Mouse (Mus musculus): ENCODE measurements around the gene S100a7a.

S100a7a gene

GRCm38 (mm10) chr3:90653717-90654116 lies at the start of gene S100a7a:
Gene S100a7a, plus strand, starts transcription at chr3:90654017.
- no peak for DNase-seq (ENCODE audit: low spot score in 2 of 2)

- DNase-seq (ENCODE audit: low spot score in 2 of 2) = peak in 1 of 2 experiments; percentile 39
Observed at GRCm38 (mm10) chr3:90604416-90604815, 49.4 kb upstream of the S100a7a start.

GRCm38 (mm10) chr3:90605049-90605448 lies 48.8 kb upstream of the S100a7a start:
- DNase-seq (ENCODE audit: low spot score in 2 of 2) = no peak

GRCm38 (mm10) chr3:90605736-90606135 lies 48.1 kb upstream of the S100a7a start:
- DNase-seq (ENCODE audit: low spot score in 2 of 2) = no peak

GRCm38 (mm10) chr3:90606185-90606584 lies 47.6 kb upstream of the S100a7a start:
- no peak for DNase-seq (ENCODE audit: low spot score in 2 of 2)

GRCm38 (mm10) chr3:90607361-90607760 lies 46.5 kb upstream of the S100a7a start:
- no peak for DNase-seq (ENCODE audit: low spot score in 2 of 2)

- no peak for DNase-seq (ENCODE audit: low spot score in 2 of 2)
Observed at GRCm38 (mm10) chr3:90608223-90608622, 45.6 kb upstream of the S100a7a start, which contains the start of gene S100a5. Gene S100a5, plus strand, starts transcription at chr3:90608523.

- DNase-seq (ENCODE audit: low spot score in 2 of 2) = no peak
Observed at GRCm38 (mm10) chr3:90609102-90609501, 44.7 kb upstream of the S100a7a start.

- DNase-seq (ENCODE audit: low spot score in 2 of 2) = no peak
Observed at GRCm38 (mm10) chr3:90611494-90611893, 42.3 kb upstream of the S100a7a start.

- DNase-seq (ENCODE audit: low spot score in 2 of 2) = no peak
Observed at GRCm38 (mm10) chr3:90612061-90612460, 41.8 kb upstream of the S100a7a start.

- peak in 1 of 2 experiments; percentile 80 for DNase-seq (ENCODE audit: low spot score in 2 of 2)
Observed at GRCm38 (mm10) chr3:90612728-90613291, 41.0 kb upstream of the S100a7a start, which contains the start of gene S100a6. Gene S100a6, plus strand, starts transcription at chr3:90612882.

GRCm38 (mm10) chr3:90613461-90614147 lies 40.2 kb upstream of the S100a7a start:
- no peak for DNase-seq (ENCODE audit: low spot score in 2 of 2)

GRCm38 (mm10) chr3:90614148-90614530 lies 39.7 kb upstream of the S100a7a start:
- no peak for DNase-seq (ENCODE audit: low spot score in 2 of 2)

- DNase-seq (ENCODE audit: low spot score in 2 of 2) = no peak
Observed at GRCm38 (mm10) chr3:90614611-90615251, 39.1 kb upstream of the S100a7a start.

- DNase-seq (ENCODE audit: low spot score in 2 of 2) = peak in 1 of 2 experiments; percentile 72
Observed at GRCm38 (mm10) chr3:90615415-90615814, 38.4 kb upstream of the S100a7a start.

- DNase-seq (ENCODE audit: low spot score in 2 of 2) = no peak
Observed at GRCm38 (mm10) chr3:90615911-90616310, 37.9 kb upstream of the S100a7a start.

GRCm38 (mm10) chr3:90617586-90617985 lies 36.2 kb upstream of the S100a7a start:
- DNase-seq (ENCODE audit: low spot score in 2 of 2) = no peak

GRCm38 (mm10) chr3:90621552-90621951 lies 32.3 kb upstream of the S100a7a start:
- DNase-seq (ENCODE audit: low spot score in 2 of 2) = no peak

- peak in 1 of 2 experiments; percentile 42 for DNase-seq (ENCODE audit: low spot score in 2 of 2)
Observed at GRCm38 (mm10) chr3:90623435-90624071, 30.3 kb upstream of the S100a7a start.

- DNase-seq (ENCODE audit: low spot score in 2 of 2) = no peak
Observed at GRCm38 (mm10) chr3:90625496-90625895, 28.3 kb upstream of the S100a7a start.

- no peak for DNase-seq (ENCODE audit: low spot score in 2 of 2)
Observed at GRCm38 (mm10) chr3:90626266-90627021, 27.4 kb upstream of the S100a7a start.

GRCm38 (mm10) chr3:90627366-90627765 lies 26.5 kb upstream of the S100a7a start:
- no peak for DNase-seq (ENCODE audit: low spot score in 2 of 2)

All from spleen, postnatal 10 days (tissue).